Mouse (Mus musculus) ES-E14 (cell line): ENCODE data around the gene Ipo13. TPM values are rescaled to one million over a fixed set of nuclear protein-coding genes. Genes with fewer than 3 reads are reported as not detected.

Experiments
- DNase-seq: peaks from one replicate; pipeline ENCODE4 v3.0.0-alpha.2; 2013; ENCODE audit warnings: low read depth, low spot score
- H3K27ac ChIP-seq: 2 replicates; pipeline ENCODE4 v1.5.1; 2012; ENCODE audit warnings: low read depth, mild to moderate bottlenecking, low read length, moderate library complexity, mixed read lengths; ENCODE audit not compliant: poor library complexity, insufficient read depth, severe bottlenecking
- H3K36me3 ChIP-seq: 2 replicates; pipeline ENCODE4 v1.6.1; 2012; ENCODE audit warnings: mild to moderate bottlenecking, low read length, moderate library complexity, mixed read lengths; ENCODE audit not compliant: control insufficient read depth, poor library complexity, insufficient read depth, severe bottlenecking
- H3K4me1 ChIP-seq, 2 experiments: fragments of 150-350 bp in 1 of 2; sonication (generic) in 1 of 2; 2 replicates each; pipeline ENCODE4 v1.6.1; 2012; ENCODE audit warnings: low read length in 2 of 2, mild to moderate bottlenecking in 1 of 2, mixed read lengths in 1 of 2; ENCODE audit not compliant: control insufficient read depth in 2 of 2, insufficient read depth in 2 of 2, poor library complexity in 1 of 2
- H3K4me3 ChIP-seq, 2 experiments: fragments of 150-350 bp in 1 of 2; sonication (generic) in 1 of 2; 2 replicates each; pipeline ENCODE4 v1.5.1; 2012; ENCODE audit warnings: low read length in 2 of 2, low read depth in 1 of 2, mild to moderate bottlenecking in 1 of 2, mixed read lengths in 1 of 2; ENCODE audit not compliant: insufficient read depth in 1 of 2, poor library complexity in 1 of 2, severe bottlenecking in 1 of 2
- H3K9ac ChIP-seq: 2 replicates; pipeline ENCODE4 v1.6.1; 2012; ENCODE audit warnings: low read depth, mild to moderate bottlenecking, low read length, mixed read lengths; ENCODE audit not compliant: poor library complexity, insufficient read depth, severe bottlenecking
- H3K9me3 ChIP-seq: fragments of 150-350 bp; sonication (generic); 2 replicates; pipeline ENCODE4 v1.6.1; 2012; ENCODE audit warnings: low read depth, mild to moderate bottlenecking, low read length; ENCODE audit not compliant: control insufficient read depth, insufficient read depth
- CHD2 ChIP-seq: IDR thresholded peaks from 2 replicates; pipeline ENCODE4 v1.6.1; 2014; ENCODE audit warnings: mild to moderate bottlenecking, low read depth, low read length, inconsistent platforms
- HCFC1 ChIP-seq: IDR thresholded peaks from 2 replicates; pipeline ENCODE4 v1.6.1; 2012; ENCODE audit warnings: low read length, inconsistent platforms, borderline replicate concordance; ENCODE audit not compliant: insufficient read depth
- MAFK ChIP-seq: IDR thresholded peaks from 2 replicates; pipeline ENCODE4 v1.6.1; 2014; ENCODE audit warnings: mild to moderate bottlenecking, low read depth, low read length, inconsistent platforms; ENCODE audit not compliant: insufficient read depth
- ZC3H11A ChIP-seq: IDR thresholded peaks from 2 replicates; pipeline ENCODE4 v1.6.1; 2012; ENCODE audit warnings: low read depth, mild to moderate bottlenecking, inconsistent platforms, low read length, borderline replicate concordance
- ZNF384 ChIP-seq: IDR thresholded peaks from 2 replicates; pipeline ENCODE4 v1.6.1; 2012; ENCODE audit warnings: low read depth, low read length, inconsistent platforms
- in situ Hi-C, 2 experiments: fragments of 600-800 bp; cut with MboI; formaldehyde crosslinking; loops; one replicate each; pipeline ENCODE4 v1.15.1; 2025; ENCODE audit warnings: low sequenced_read_pairs in 2 of 2, inconsistent platforms in 1 of 2; ENCODE audit not compliant: unreplicated experiment in 2 of 2
- total RNA-seq: library from RNA; depleted of rRNA; stranded (reverse); fragments of 300-350 nt; gene quantifications from 2 replicates; pipeline ENCODE4 v1.2.3, GENCODE M21; 2012

Ipo13 gene
- total RNA-seq, 1 experiment, result 50.2 TPM

DNA sequence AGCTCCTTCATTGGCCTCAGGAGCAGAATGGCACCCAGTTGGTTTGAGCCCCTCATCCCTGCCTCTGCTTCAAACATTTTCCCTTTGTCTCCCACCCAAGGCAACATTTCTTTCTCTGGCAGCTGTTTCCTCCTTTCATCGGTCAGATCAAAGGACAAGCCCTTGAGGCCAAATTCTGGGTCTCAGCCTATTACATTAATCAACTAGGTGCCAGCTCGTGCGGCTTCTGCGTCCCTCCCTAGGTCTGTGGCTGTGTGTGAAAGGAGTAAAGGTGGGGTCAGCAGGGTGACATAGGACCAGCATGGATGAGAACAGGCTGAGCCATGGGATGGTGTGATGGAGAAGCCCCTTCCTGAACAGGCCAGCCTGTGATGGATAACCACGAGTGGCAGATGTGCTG is 28.5 kb upstream of the Ipo13 start:
- no peak for DNase-seq
- H3K4me3 ChIP-seq, result no peak overlapping the region
- H3K9me3 ChIP-seq, result no peaks in the 10 kb centered on the region
- peaks cover 15% of the 10 kb centered on the region; the same call in 1 of the 2 replicates for H3K36me3 ChIP-seq
- TF ChIP-seq MAFK, result no peak
- no peak for TF ChIP-seq ZC3H11A
- TF ChIP-seq CHD2, result no peak
- TF ChIP-seq ZNF384, result no peak
- TF ChIP-seq HCFC1, result no peak
- peaks cover 2 to 12% of the 10 kb centered on the region in 2 experiments; a peak in 1 of 4 replicates for H3K4me1 ChIP-seq
- H3K27ac ChIP-seq, result no peak overlapping the region
- in situ Hi-C loops, result no loop called here
- H3K9ac ChIP-seq, result no peak overlapping the region

DNA sequence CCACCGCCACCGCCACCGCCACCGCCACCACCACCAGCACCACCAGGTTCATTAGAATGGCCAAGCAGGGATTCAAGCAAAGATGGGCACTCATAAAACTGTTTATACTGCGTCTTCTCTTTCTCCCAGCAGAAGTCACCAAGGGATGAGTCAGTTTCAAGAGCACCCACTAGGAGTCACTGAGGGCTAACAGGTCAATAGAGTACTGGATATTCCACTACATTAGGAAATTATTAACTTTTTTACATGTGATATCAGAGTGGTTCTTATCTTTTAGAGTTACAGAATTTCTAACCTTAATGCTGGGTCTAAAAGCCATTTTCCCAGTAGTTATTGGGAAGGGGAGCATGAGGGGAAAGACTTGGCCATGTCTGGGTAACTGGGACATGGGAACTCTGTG is 22.2 kb upstream of the Ipo13 start:
- peaks cover 31% of the 10 kb centered on the region; the same call in 1 of the 2 replicates for H3K36me3 ChIP-seq
- in situ Hi-C loops, result no loop called here
- no peak for TF ChIP-seq CHD2
- TF ChIP-seq HCFC1, result no peak
- TF ChIP-seq ZC3H11A, result no peak
- no peak for TF ChIP-seq MAFK
- TF ChIP-seq ZNF384, result no peak
- H3K4me3 ChIP-seq, result no peak overlapping the region
- DNase-seq, result no peak
- H3K4me1 ChIP-seq, result peaks cover 2 to 9% of the 10 kb centered on the region in 2 experiments; a peak in 1 of 4 replicates
- no peak overlapping the region for H3K27ac ChIP-seq
- no peak overlapping the region for H3K9ac ChIP-seq
- H3K9me3 ChIP-seq, result no peaks in the 10 kb centered on the region

DNA sequence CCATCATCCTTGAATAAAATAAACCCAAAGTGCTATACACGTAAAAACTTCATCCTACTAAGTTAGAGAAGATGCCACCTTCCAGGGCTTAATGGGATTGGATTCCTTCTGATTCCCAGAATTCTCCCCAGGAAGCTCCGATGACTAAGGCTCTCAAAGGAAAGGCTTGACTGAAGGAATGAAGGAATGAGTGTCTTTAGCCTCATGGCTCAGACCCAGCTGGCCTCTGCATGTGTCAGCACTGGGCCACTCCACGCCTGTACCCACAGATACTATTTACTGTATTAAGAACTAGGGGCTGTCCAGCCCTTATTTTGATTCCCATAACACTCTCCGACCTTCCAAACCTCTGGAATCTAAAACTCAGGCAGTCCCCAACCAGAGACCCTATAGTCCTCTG is 19.3 kb upstream of the Ipo13 start:
- DNase-seq, result no peak
- H3K4me3 ChIP-seq, result no peak overlapping the region
- no peak for TF ChIP-seq CHD2
- TF ChIP-seq ZNF384, result no peak
- no peak for TF ChIP-seq ZC3H11A
- no peak for TF ChIP-seq HCFC1
- TF ChIP-seq MAFK, result no peak
- peaks cover 17% of the 10 kb centered on the region; the same call in 1 of the 2 replicates for H3K36me3 ChIP-seq
- in situ Hi-C loops, result no loop called here
- H3K4me1 ChIP-seq, result peaks cover 0 to 2% of the 10 kb centered on the region in 2 experiments; a peak in 1 of 4 replicates
- H3K27ac ChIP-seq, result no peak overlapping the region
- no peaks in the 10 kb centered on the region for H3K9me3 ChIP-seq
- H3K9ac ChIP-seq, result no peak overlapping the region

DNA sequence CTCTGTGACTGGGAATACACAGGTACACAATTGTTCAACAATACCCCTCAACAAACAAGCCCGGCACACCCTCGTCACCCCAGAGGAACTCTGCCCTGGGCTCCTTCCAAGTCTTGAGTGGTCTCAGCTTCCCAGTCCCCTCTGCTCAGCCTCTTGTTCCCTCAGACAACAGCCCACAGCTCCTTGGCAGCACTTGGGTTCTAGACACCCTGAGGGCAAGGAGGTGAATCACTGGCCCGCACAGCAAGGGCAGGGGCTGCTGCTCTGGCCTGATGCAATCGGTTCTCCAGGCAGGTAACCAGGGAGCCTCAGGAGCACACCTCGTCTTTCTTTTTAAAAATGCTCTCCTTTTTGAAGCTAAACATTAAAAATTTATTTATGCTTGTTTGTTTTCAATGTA is 18.4 kb upstream of the Ipo13 start:
- Histone ChIP-seq H3K9me3 (no peaks in the 10 kb centered on the region), H3K9ac (no peak overlapping the region), H3K4me3 (no peak overlapping the region), H3K4me1 (peaks cover 0 to 2% of the 10 kb centered on the region in 2 experiments; a peak in 1 of 4 replicates), H3K36me3 (peaks cover 15% of the 10 kb centered on the region; the same call in 1 of the 2 replicates), H3K27ac (no peak overlapping the region)
- no peak for TF ChIP-seq ZNF384
- TF ChIP-seq HCFC1, result no peak
- no peak for TF ChIP-seq MAFK
- no peak for TF ChIP-seq ZC3H11A
- no peak for TF ChIP-seq CHD2
- in situ Hi-C loops, result no loop called here
- DNase-seq, result no peak

DNA sequence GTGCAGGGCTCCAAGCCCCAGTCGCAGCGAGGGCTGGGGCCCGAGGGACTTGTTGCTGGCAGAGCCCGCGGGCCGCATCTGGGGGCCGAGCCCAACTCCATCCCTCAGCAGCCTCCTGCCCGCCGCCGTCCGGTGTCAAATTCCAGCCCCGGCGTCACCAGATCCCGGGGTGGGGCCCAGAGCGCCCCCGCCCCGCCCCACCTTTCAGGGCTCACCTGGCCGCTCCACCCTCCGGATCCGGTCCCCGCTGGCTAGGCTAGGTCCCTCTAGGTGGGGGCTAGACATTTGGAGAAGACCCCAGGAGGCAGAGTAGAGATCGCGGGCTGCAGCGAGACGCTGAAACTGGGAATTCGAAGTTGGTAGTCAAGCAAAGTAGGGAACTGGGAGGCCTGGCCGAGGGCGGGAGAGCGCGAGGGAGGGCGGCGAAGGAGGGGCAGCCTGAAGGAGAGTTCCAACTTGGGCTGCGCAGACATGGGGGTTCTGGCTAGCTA is 14.6 kb upstream of the Ipo13 start, which contains the start of gene Artn:
TSS of gene Artn (minus strand) at position 373 of the 491 bp plus-strand sequence.
- H3K4me1 ChIP-seq, result peaks cover 0 to 2% of the 10 kb centered on the region in 2 experiments; a peak in 1 of 4 replicates
- peak within 1 kb of the TSS; percentile 72 to 75 for H3K4me3 ChIP-seq
- TF ChIP-seq ZC3H11A, result no peak
- no peak for TF ChIP-seq CHD2
- TF ChIP-seq MAFK, result no peak
- no peak for TF ChIP-seq HCFC1
- TF ChIP-seq ZNF384, result no peak
- H3K9ac ChIP-seq, result peak within 1 kb of the TSS; percentile 78
- H3K9me3 ChIP-seq, result no peaks in the 10 kb centered on the region
- in situ Hi-C loops, result no loop called here
- no peak for DNase-seq
- peaks cover 9% of the 10 kb centered on the region; the same call in 1 of the 2 replicates for H3K36me3 ChIP-seq
- H3K27ac ChIP-seq, result no peak within 1 kb of the TSS; the same call in 1 of the 2 replicates
